Mouse (Mus musculus): ENCODE data around the gene Snw1.

GRCm38 (mm10) chr12:87401883-87402282 is 70.2 kb downstream of the Snw1 start:
- no peak for TF ChIP-seq CTCF (IDR thresholded peaks at IDR 0.05; ENCODE audit: low read depth, low read length)
- TF ChIP-seq POLR2A (IDR thresholded peaks at IDR 0.05; ENCODE audit: borderline replicate concordance, low read depth, low read length), result no peak

Data from bone marrow macrophage, adult 2 months (primary cell).